Mouse (Mus musculus): ENCODE results near the gene Snrk. TPM values are rescaled to one million over a fixed set of nuclear protein-coding genes. Genes with fewer than 3 reads are reported as not detected.

The Snrk gene
- polyA plus RNA-seq, 1 experiment, result 323 TPM

DNA sequence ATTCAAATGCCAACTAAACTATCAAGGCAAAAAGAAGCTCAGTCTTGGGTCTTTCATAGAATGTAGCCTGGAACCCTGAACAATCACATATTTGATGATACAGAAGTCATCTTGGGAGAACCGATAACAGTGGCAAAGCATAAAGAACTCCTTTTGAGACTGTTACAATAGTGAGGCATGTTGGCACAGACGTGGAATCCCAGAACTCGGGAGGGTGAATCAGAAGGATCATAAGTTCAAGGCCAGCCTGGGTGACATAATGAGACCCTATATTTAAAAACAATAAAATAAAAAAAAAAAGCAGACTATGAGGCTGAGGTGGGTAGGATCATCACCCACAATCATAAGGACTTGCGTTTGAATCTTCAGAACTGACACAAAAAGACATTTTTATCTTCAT lies 32.4 kb upstream of the Snrk start:
- Histone ChIP-seq H3K27me3 (ENCODE audit: control insufficient read depth, insufficient read depth, low read length) (no peaks in the 10 kb centered on the region; the same call in 1 of the 2 replicates), H3K4me3 (replicated peaks; ENCODE audit: insufficient read depth, low read depth, low read length) (no peak overlapping the region), H3K27ac (ENCODE audit: insufficient read depth, low read length) (no peak overlapping the region), H3K4me1 (ENCODE audit: control insufficient read depth, insufficient read depth, low read length) (peaks cover 5% of the 10 kb centered on the region; the same call in 1 of the 2 replicates)
- TF ChIP-seq POLR2A (IDR thresholded peaks at IDR 0.05; ENCODE audit: borderline replicate concordance, insufficient read depth, low read length) (no peak), CTCF (IDR thresholded peaks at IDR 0.05; ENCODE audit: borderline replicate concordance, insufficient read depth, low read depth, low read length) (no peak)
- WGBS, result 84% methylated on average over 4 of the region's 4 CpGs
- DNase-seq, result no peak

DNA sequence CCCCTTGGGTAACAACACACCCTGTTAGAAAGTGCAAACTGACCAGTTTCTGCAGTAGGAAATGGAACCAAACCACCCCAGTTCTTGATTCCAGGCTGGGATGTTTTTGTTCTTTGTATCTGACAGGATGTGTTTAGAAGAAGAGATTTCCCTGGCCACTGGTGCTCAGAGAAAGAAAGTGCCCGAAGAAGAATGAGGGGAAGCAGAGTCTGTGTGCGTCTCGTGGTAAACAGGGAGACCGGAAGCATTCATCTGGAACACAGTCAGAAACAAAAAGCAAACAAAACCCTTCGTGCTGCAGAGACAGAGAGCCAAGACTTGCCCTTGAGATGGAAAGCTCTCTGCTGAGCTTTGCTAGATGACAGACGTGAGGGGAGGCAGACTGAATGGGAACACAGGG lies 32.0 kb upstream of the Snrk start:
- H3K4me1 ChIP-seq (ENCODE audit: control insufficient read depth, insufficient read depth, low read length), result peaks cover 5% of the 10 kb centered on the region; the same call in 1 of the 2 replicates
- 34% methylated on average over 6 of the region's 6 CpGs for WGBS
- DNase-seq, result peak in 1 of 2 experiments; percentile 25
- H3K27me3 ChIP-seq (ENCODE audit: control insufficient read depth, insufficient read depth, low read length), result no peaks in the 10 kb centered on the region; the same call in 1 of the 2 replicates
- H3K4me3 ChIP-seq (replicated peaks; ENCODE audit: insufficient read depth, low read depth, low read length), result no peak overlapping the region
- no peak overlapping the region for H3K27ac ChIP-seq (ENCODE audit: insufficient read depth, low read length)
- no peak for TF ChIP-seq CTCF (IDR thresholded peaks at IDR 0.05; ENCODE audit: borderline replicate concordance, insufficient read depth, low read depth, low read length)
- no peak for TF ChIP-seq POLR2A (IDR thresholded peaks at IDR 0.05; ENCODE audit: borderline replicate concordance, insufficient read depth, low read length)

DNA sequence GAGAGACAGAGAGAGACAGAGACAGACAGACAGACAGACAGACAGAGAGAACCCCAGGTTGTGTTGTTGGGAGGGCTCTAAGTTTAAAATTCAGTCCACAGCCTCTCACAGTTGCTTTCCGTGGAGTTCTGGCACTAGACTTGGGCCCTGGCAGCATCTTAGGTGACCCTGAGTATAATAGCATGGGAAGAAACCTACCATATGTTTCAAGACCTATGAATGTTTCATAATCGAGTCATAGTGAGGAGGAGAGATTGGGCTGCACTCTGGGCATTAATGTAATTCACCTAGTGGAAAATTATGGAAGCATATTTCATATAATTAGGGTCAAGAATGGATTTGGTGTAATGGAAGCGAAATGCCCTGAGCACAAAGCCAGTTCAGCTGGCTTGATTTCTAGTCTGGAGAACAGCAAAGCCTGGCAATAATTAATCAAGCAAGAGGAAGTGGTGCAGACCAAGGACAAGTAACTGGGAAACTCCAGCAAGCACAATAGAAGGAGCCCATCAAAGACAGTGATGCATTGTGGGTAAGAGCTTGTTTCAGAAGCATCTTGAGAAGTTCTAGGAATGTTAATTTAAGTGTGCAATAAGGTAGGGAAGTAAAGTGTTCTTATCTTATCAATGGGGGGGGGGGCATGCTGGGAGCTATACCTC lies 31.4 kb upstream of the Snrk start:
- no peak overlapping the region for H3K27ac ChIP-seq (ENCODE audit: insufficient read depth, low read length)

DNA sequence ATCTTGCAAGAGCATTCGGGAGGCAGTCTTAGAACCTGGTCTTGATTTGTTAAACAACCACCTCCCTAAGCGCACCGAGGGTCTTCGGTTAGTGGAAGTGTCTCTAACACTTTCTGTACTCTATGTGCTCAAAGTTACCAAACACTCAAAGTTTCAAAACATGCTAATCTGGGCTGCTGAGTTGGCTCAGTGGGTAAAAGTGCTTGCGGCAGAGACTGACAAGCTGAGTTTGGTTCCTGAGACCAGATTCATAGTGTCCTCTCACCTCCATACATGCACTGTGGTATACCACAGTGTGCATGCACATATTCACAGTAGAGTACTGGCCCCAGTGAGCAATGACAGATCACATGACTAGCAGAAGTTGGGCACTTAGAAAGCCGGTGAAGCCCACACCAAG lies 30.0 kb upstream of the Snrk start:
- DNase-seq, result no peak
- TF ChIP-seq CTCF (IDR thresholded peaks at IDR 0.05; ENCODE audit: borderline replicate concordance, insufficient read depth, low read depth, low read length), result no peak
- no peak for TF ChIP-seq POLR2A (IDR thresholded peaks at IDR 0.05; ENCODE audit: borderline replicate concordance, insufficient read depth, low read length)

More for the DNA sequence above, 31.4 kb upstream of the Snrk start:
- peak in 1 of 2 experiments; percentile 27 for DNase-seq
- no peak for TF ChIP-seq CTCF (IDR thresholded peaks at IDR 0.05; ENCODE audit: borderline replicate concordance, insufficient read depth, low read depth, low read length)
- 28% methylated on average over 3 of the region's 3 CpGs for WGBS
- Histone ChIP-seq H3K4me3 (replicated peaks; ENCODE audit: insufficient read depth, low read depth, low read length) (no peak overlapping the region), H3K27me3 (ENCODE audit: control insufficient read depth, insufficient read depth, low read length) (no peaks in the 10 kb centered on the region; the same call in 1 of the 2 replicates), H3K4me1 (ENCODE audit: control insufficient read depth, insufficient read depth, low read length) (peaks cover 5% of the 10 kb centered on the region; the same call in 1 of the 2 replicates)

DNA sequence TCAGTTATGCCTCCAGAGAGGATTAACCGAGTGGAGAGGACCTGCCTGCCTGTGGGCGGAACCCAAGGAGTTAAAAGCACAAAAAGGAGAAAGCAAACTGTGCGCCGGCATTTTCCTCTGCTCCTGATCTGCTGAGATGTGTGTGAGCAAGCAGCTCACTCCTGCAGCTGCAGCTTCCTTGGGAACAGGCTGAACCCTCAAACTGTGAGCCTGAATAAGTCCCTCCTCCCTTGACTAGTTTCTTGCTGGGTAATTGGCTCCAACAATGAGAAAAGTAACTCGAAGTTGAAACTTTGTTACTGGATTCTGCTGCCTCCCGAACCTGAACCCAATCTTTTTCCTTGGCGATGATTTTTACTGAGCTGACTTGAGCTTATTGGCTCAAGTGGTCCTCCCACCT lies 25.9 kb upstream of the Snrk start:
- DNase-seq, result no peak
- H3K27me3 ChIP-seq (ENCODE audit: control insufficient read depth, insufficient read depth, low read length), result no peaks in the 10 kb centered on the region
- no peak for TF ChIP-seq POLR2A (IDR thresholded peaks at IDR 0.05; ENCODE audit: borderline replicate concordance, insufficient read depth, low read length)
- TF ChIP-seq CTCF (IDR thresholded peaks at IDR 0.05; ENCODE audit: borderline replicate concordance, insufficient read depth, low read depth, low read length), result no peak
- peaks cover 3% of the 10 kb centered on the region; the same call in 1 of the 2 replicates for H3K4me1 ChIP-seq (ENCODE audit: control insufficient read depth, insufficient read depth, low read length)
- H3K4me3 ChIP-seq (replicated peaks; ENCODE audit: insufficient read depth, low read depth, low read length), result no peak overlapping the region
- WGBS, result 65% methylated on average over 7 of the region's 7 CpGs
- no peak overlapping the region for H3K27ac ChIP-seq (ENCODE audit: insufficient read depth, low read length)

More for the DNA sequence above, 30.0 kb upstream of the Snrk start:
- H3K27ac ChIP-seq (ENCODE audit: insufficient read depth, low read length), result no peak overlapping the region
- peaks cover 5% of the 10 kb centered on the region; the same call in 1 of the 2 replicates for H3K4me1 ChIP-seq (ENCODE audit: control insufficient read depth, insufficient read depth, low read length)
- no peaks in the 10 kb centered on the region; the same call in 1 of the 2 replicates for H3K27me3 ChIP-seq (ENCODE audit: control insufficient read depth, insufficient read depth, low read length)
- no peak overlapping the region for H3K4me3 ChIP-seq (replicated peaks; ENCODE audit: insufficient read depth, low read depth, low read length)
- WGBS, result 95% methylated on average over 6 of the region's 6 CpGs

DNA sequence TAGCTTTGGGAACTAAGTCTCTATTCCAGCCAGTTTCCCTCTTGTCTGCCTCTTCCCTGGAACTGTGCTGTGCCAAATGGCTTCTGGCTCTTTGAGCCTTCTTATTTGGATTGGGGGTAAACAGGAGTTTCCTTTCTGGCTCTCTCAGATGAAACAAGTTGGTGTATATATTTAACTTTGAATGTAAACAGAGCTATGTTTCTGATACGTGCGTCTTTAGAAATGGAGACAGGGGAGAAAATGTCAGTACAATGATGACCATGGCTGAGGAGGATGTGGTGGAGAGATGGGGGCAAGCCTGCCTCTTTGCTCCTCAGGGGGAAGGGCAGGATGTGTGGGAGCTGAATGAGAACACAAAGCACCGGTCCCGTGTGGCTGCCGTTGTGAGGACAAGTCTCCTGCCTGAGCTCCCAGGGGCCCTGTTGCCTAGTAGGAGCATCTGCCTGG lies 25.3 kb upstream of the Snrk start:
- Histone ChIP-seq H3K27ac (ENCODE audit: insufficient read depth, low read length) (no peak overlapping the region), H3K27me3 (ENCODE audit: control insufficient read depth, insufficient read depth, low read length) (no peaks in the 10 kb centered on the region), H3K4me1 (ENCODE audit: control insufficient read depth, insufficient read depth, low read length) (no peaks in the 10 kb centered on the region; the same call in 1 of the 2 replicates), H3K4me3 (replicated peaks; ENCODE audit: insufficient read depth, low read depth, low read length) (no peak overlapping the region)
- no peak for DNase-seq
- WGBS, result 68% methylated on average over 5 of the region's 5 CpGs
- TF ChIP-seq CTCF (IDR thresholded peaks at IDR 0.05; ENCODE audit: borderline replicate concordance, insufficient read depth, low read depth, low read length) (no peak), POLR2A (IDR thresholded peaks at IDR 0.05; ENCODE audit: borderline replicate concordance, insufficient read depth, low read length) (no peak)

DNA sequence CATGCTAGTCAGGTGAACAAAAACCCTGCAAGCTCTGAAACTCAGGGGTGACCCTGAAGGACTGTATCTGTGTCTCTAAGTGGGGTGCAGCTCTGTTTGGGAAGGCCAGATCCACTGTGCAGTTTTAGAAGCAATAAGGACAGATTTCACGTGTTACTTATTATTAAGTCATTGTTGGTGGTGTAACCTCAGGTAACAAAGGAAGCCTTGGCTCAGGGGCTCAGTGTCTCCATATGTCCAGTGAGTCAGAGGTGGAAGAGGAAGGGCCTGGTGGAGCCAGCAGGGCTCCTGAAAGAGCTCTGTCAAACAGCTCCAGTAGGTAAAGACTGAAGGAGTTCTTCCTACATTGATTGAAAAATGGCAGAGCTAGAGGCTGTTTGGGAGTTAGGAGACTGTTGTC lies 22.9 kb upstream of the Snrk start:
- 18% methylated on average over 1 of the region's 1 CpGs for WGBS
- 0 out of 2 replicates have a peak overlapping the region, but pooled peaks have one; percentile 24 for H3K27ac ChIP-seq (ENCODE audit: insufficient read depth, low read length)
- H3K4me3 ChIP-seq (replicated peaks; ENCODE audit: insufficient read depth, low read depth, low read length), result no peak overlapping the region
- H3K4me1 ChIP-seq (ENCODE audit: control insufficient read depth, insufficient read depth, low read length), result no peaks in the 10 kb centered on the region; the same call in 1 of the 2 replicates
- no peaks in the 10 kb centered on the region for H3K27me3 ChIP-seq (ENCODE audit: control insufficient read depth, insufficient read depth, low read length)
- peak in 1 of 2 experiments; percentile 72 for DNase-seq
- TF ChIP-seq CTCF (IDR thresholded peaks at IDR 0.05; ENCODE audit: borderline replicate concordance, insufficient read depth, low read depth, low read length) (no peak), POLR2A (IDR thresholded peaks at IDR 0.05; ENCODE audit: borderline replicate concordance, insufficient read depth, low read length) (no peak)

Measured in cerebellum, adult 2 months (tissue).